Mouse (Mus musculus) brain, embryonic 14.5 days (tissue): Measurements from ENCODE around the gene Slc25a36. TPM values are rescaled to one million over a fixed set of nuclear protein-coding genes. Genes with fewer than 3 reads are reported as not detected.

ENCODE experiments used
- DNase-seq: peaks from one replicate; pipeline ENCODE4 v3.0.0-alpha.2; 2011; ENCODE audit warnings: low read depth
- CTCF ChIP-seq: fragments of 200-500 bp; IDR thresholded peaks from 2 replicates; pipeline ENCODE4 v1.5.1; 2012; ENCODE audit warnings: inconsistent platforms, mild to moderate bottlenecking, moderate library complexity, borderline replicate concordance; ENCODE audit not compliant: insufficient read depth, insufficient read length; ENCODE audit errors: extremely low read depth
- POLR2A ChIP-seq: fragments of 200-500 bp; IDR thresholded peaks from 2 replicates; pipeline ENCODE4 v1.6.1; 2012; ENCODE audit warnings: mild to moderate bottlenecking, inconsistent platforms, borderline replicate concordance; ENCODE audit not compliant: poor library complexity, insufficient read depth, insufficient read length, severe bottlenecking; ENCODE audit errors: extremely low read depth
- polyA plus RNA-seq: library from polyadenylated mRNA; depleted of rRNA; stranded (reverse); fragments of >200 nt; gene quantifications from 2 replicates; pipeline ENCODE4 v1.2.3, GENCODE M21; 2012

Gene Slc25a36
- polyA plus RNA-seq, 1 experiment, result 89.8 TPM

- TF ChIP-seq POLR2A, result no peak
- TF ChIP-seq CTCF, result no peak
- no peak for DNase-seq
These were observed 26.7 kb upstream of the Slc25a36 start for GRCm38 (mm10) chr9:97137678-97138077.

GRCm38 (mm10) chr9:97137116-97137515 is 26.2 kb upstream of the Slc25a36 start:
- TF ChIP-seq POLR2A, result no peak
- TF ChIP-seq CTCF, result no peak
- no peak for DNase-seq

GRCm38 (mm10) chr9:97135866-97136265 is 24.9 kb upstream of the Slc25a36 start:
- TF ChIP-seq CTCF (no peak), POLR2A (no peak)
- DNase-seq, result no peak

GRCm38 (mm10) chr9:97133178-97133577 is 22.2 kb upstream of the Slc25a36 start:
- TF ChIP-seq CTCF (no peak), POLR2A (no peak)
- DNase-seq, result no peak

GRCm38 (mm10) chr9:97130001-97130400 is 19.0 kb upstream of the Slc25a36 start:
- DNase-seq, result no peak
- TF ChIP-seq CTCF, result no peak
- no peak for TF ChIP-seq POLR2A

- DNase-seq, result no peak
These were observed 13.2 kb upstream of the Slc25a36 start for GRCm38 (mm10) chr9:97123934-97124692.

GRCm38 (mm10) chr9:97121432-97121831 is 10.5 kb upstream of the Slc25a36 start:
- no peak for DNase-seq
- TF ChIP-seq CTCF (no peak), POLR2A (no peak)

More at GRCm38 (mm10) chr9:97123934-97124692, 13.2 kb upstream of the Slc25a36 start:
- TF ChIP-seq POLR2A (no peak), CTCF (no peak)

GRCm38 (mm10) chr9:97114271-97114670 is 3.3 kb upstream of the Slc25a36 start:
- TF ChIP-seq POLR2A, result no peak
- no peak for TF ChIP-seq CTCF

GRCm38 (mm10) chr9:97113555-97113929 is 2.6 kb upstream of the Slc25a36 start:
- no peak for DNase-seq
- TF ChIP-seq CTCF, result no peak
- no peak for TF ChIP-seq POLR2A

More at GRCm38 (mm10) chr9:97114271-97114670, 3.3 kb upstream of the Slc25a36 start:
- no peak for DNase-seq

- DNase-seq, result no peak
These were observed 2.0 kb upstream of the Slc25a36 start for GRCm38 (mm10) chr9:97112797-97113554.

GRCm38 (mm10) chr9:97112238-97112637 is 1.3 kb upstream of the Slc25a36 start:
- no peak for TF ChIP-seq POLR2A
- TF ChIP-seq CTCF, result no peak

More at GRCm38 (mm10) chr9:97112797-97113554, 2.0 kb upstream of the Slc25a36 start:
- TF ChIP-seq POLR2A, result no peak
- TF ChIP-seq CTCF, result no peak

GRCm38 (mm10) chr9:97111506-97111905 is 549 bp upstream of the Slc25a36 start:
- TF ChIP-seq CTCF (no peak), POLR2A (no peak)
- no peak for DNase-seq

More at GRCm38 (mm10) chr9:97112238-97112637, 1.3 kb upstream of the Slc25a36 start:
- DNase-seq, result no peak
